Mouse (Mus musculus) embryonic facial prominence, embryonic 11.5 days (tissue): Measurements from ENCODE around the gene Iqcf4. TPM values are rescaled to one million over a fixed set of nuclear protein-coding genes. Genes with fewer than 3 reads are reported as not detected.
A peak's percentile ranks its signal among the peaks of the same experiment; 100 is the strongest.

Experiments used
- ATAC-seq: fragments of 200-750 bp; cut with Nextera tagmentation; replicated peaks from 2 replicates; pipeline ENCODE4 v1.8.0; 2017; ENCODE audit warnings: low read depth; ENCODE audit not compliant: insufficient number of reproducible peaks, low FRiP score, low TSS enrichment
- DNase-seq: peaks from one replicate; pipeline ENCODE4 v3.0.0-alpha.2; 2015; ENCODE audit warnings: low spot score
- H3K27ac ChIP-seq: fragments of 300-500 bp; sonication (generic); replicated peaks from 2 replicates; pipeline ENCODE4 v1.5.1; 2014; ENCODE audit warnings: mild to moderate bottlenecking, low read depth, low read length, control low read depth
- H3K27me3 ChIP-seq: fragments of 300-500 bp; sonication (generic); 2 replicates; pipeline ENCODE4 v1.6.1; 2014; ENCODE audit warnings: mild to moderate bottlenecking, low read length, moderate library complexity, mixed read lengths; ENCODE audit not compliant: control insufficient read depth, insufficient read depth
- H3K36me3 ChIP-seq: fragments of 300-500 bp; sonication (generic); replicated peaks from 2 replicates; pipeline ENCODE4 v1.6.1; 2014; ENCODE audit warnings: low read depth, mild to moderate bottlenecking, low read length, moderate library complexity, mixed read lengths; ENCODE audit not compliant: control insufficient read depth, insufficient read depth
- H3K4me1 ChIP-seq: fragments of 300-500 bp; sonication (generic); 2 replicates; pipeline ENCODE4 v1.6.1; 2014; ENCODE audit warnings: low read length, mixed read lengths; ENCODE audit not compliant: control insufficient read depth, insufficient read depth
- H3K4me2 ChIP-seq: fragments of 300-500 bp; sonication (generic); 2 replicates; pipeline ENCODE4 v1.6.1; 2014; ENCODE audit warnings: low read depth, mild to moderate bottlenecking, control low read depth, low read length, moderate library complexity
- H3K4me3 ChIP-seq: fragments of 300-500 bp; sonication (generic); 2 replicates; pipeline ENCODE4 v1.5.1; 2014; ENCODE audit warnings: low read depth, low read length, control low read depth
- H3K9ac ChIP-seq: fragments of 300-500 bp; sonication (generic); replicated peaks from 2 replicates; pipeline ENCODE4 v1.6.1; 2014; ENCODE audit warnings: mild to moderate bottlenecking, control low read depth, low read length
- H3K9me3 ChIP-seq: fragments of 300-500 bp; sonication (generic); replicated peaks from 2 replicates; pipeline ENCODE4 v1.6.1; 2016; ENCODE audit warnings: mild to moderate bottlenecking, low read length, inconsistent platforms, mixed read lengths; ENCODE audit not compliant: control insufficient read depth
- WGBS: fragments of 180-500 bp; shearing (Covaris S2); extraction: QIAGEN DNeasy Blood & Tissue Kit; methylation state at CpG from one replicate; pipeline ENCODE4 v1.1.7; 2014; 5-methylcytosine and 5-hydroxymethylcytosine counted together
- polyA plus RNA-seq: library from polyadenylated mRNA; unstranded; fragments of >200 nt; fragmentation: Nextera tagmentation; extraction: Ambion mirVana; gene quantifications from 2 replicates; pipeline ENCODE4 v1.2.1, GENCODE M21; 2014

Iqcf4 gene
- polyA plus RNA-seq, result not detected in 2 replicates

- Histone ChIP-seq H3K4me2 (no peak within 1 kb of the TSS), H3K4me3 (no peak within 1 kb of the TSS), H3K9me3 (no peaks in the 10 kb centered on the region), H3K4me1 (no peaks in the 10 kb centered on the region), H3K27me3 (no peaks in the 10 kb centered on the region), H3K9ac (no peak within 1 kb of the TSS), H3K27ac (no peak within 1 kb of the TSS), H3K36me3 (no peaks in the 10 kb centered on the region)
- ATAC-seq, result no peak
- no peak for DNase-seq
- WGBS, result 83% methylated on average over 7 of the region's 7 CpGs
These were observed at the start of gene Iqcf4 for GRCm38 (mm10) chr9:106570896-106571295. Gene Iqcf4 (minus strand): TSS chr9:106570996.

- ATAC-seq (no peak), DNase-seq (no peak)
- WGBS, result 92% methylated on average over 3 of the region's 3 CpGs
- H3K4me2 ChIP-seq, result no peak overlapping the region
- no peaks in the 10 kb centered on the region for H3K27me3 ChIP-seq
- H3K36me3 ChIP-seq, result no peaks in the 10 kb centered on the region
- no peak overlapping the region for H3K9ac ChIP-seq
- no peak overlapping the region for H3K27ac ChIP-seq
- H3K9me3 ChIP-seq, result no peaks in the 10 kb centered on the region
- no peaks in the 10 kb centered on the region for H3K4me1 ChIP-seq
- H3K4me3 ChIP-seq, result no peak overlapping the region
These were observed 46.7 kb upstream of the Iqcf4 start for GRCm38 (mm10) chr9:106617496-106617895.

- H3K4me3 ChIP-seq, result no peak overlapping the region
- ATAC-seq (no peak), DNase-seq (no peak)
- H3K36me3 ChIP-seq, result no peaks in the 10 kb centered on the region
- H3K27me3 ChIP-seq, result no peaks in the 10 kb centered on the region
- H3K4me2 ChIP-seq, result no peak overlapping the region
- H3K27ac ChIP-seq, result no peak overlapping the region
- no peaks in the 10 kb centered on the region for H3K4me1 ChIP-seq
- H3K9ac ChIP-seq, result no peak overlapping the region
- WGBS, result 84% methylated on average over 9 of the region's 9 CpGs
- no peaks in the 10 kb centered on the region for H3K9me3 ChIP-seq
These were observed 45.5 kb upstream of the Iqcf4 start for GRCm38 (mm10) chr9:106616306-106616705.

GRCm38 (mm10) chr9:106614616-106615015, 43.8 kb upstream of the Iqcf4 start:
- ATAC-seq (no peak), DNase-seq (no peak)
- Histone ChIP-seq H3K4me1 (no peaks in the 10 kb centered on the region), H3K27me3 (no peaks in the 10 kb centered on the region), H3K4me3 (no peak overlapping the region), H3K27ac (no peak overlapping the region), H3K9ac (no peak overlapping the region), H3K9me3 (no peaks in the 10 kb centered on the region), H3K4me2 (no peak overlapping the region), H3K36me3 (no peaks in the 10 kb centered on the region)
- WGBS, result 39% methylated on average over 3 of the region's 3 CpGs

GRCm38 (mm10) chr9:106613951-106614350, 43.2 kb upstream of the Iqcf4 start:
- Histone ChIP-seq H3K9ac (no peak overlapping the region), H3K27me3 (no peaks in the 10 kb centered on the region), H3K9me3 (no peaks in the 10 kb centered on the region), H3K27ac (no peak overlapping the region), H3K36me3 (no peaks in the 10 kb centered on the region), H3K4me3 (no peak overlapping the region), H3K4me2 (no peak overlapping the region), H3K4me1 (no peaks in the 10 kb centered on the region)
- DNase-seq (no peak), ATAC-seq (no peak)
- WGBS, result 72% methylated on average over 2 of the region's 2 CpGs

- Histone ChIP-seq H3K4me3 (no peak overlapping the region), H3K9me3 (no peaks in the 10 kb centered on the region), H3K9ac (no peak overlapping the region), H3K4me2 (no peak overlapping the region), H3K36me3 (no peaks in the 10 kb centered on the region), H3K4me1 (no peaks in the 10 kb centered on the region), H3K27me3 (no peaks in the 10 kb centered on the region), H3K27ac (no peak overlapping the region)
- DNase-seq (no peak), ATAC-seq (no peak)
- 89% methylated on average over 4 of the region's 4 CpGs for WGBS
These were observed 39.9 kb upstream of the Iqcf4 start for GRCm38 (mm10) chr9:106610727-106611126.

- DNase-seq (peak; percentile 76), ATAC-seq (no peak)
- Histone ChIP-seq H3K9me3 (no peaks in the 10 kb centered on the region), H3K27ac (no peak overlapping the region), H3K27me3 (no peaks in the 10 kb centered on the region), H3K36me3 (no peaks in the 10 kb centered on the region), H3K4me1 (no peaks in the 10 kb centered on the region), H3K4me2 (no peak overlapping the region), H3K4me3 (no peak overlapping the region), H3K9ac (no peak overlapping the region)
- WGBS, result 34% methylated on average over 8 of the region's 8 CpGs
These were observed 29.8 kb upstream of the Iqcf4 start for GRCm38 (mm10) chr9:106600546-106600945.

- 34% methylated on average over 7 of the region's 7 CpGs for WGBS
- DNase-seq (no peak), ATAC-seq (no peak)
These were observed 27.7 kb upstream of the Iqcf4 start for GRCm38 (mm10) chr9:106598466-106598865.

More at GRCm38 (mm10) chr9:106598466-106598865, 27.7 kb upstream of the Iqcf4 start:
- no peak overlapping the region for H3K27ac ChIP-seq
- H3K9ac ChIP-seq, result no peak overlapping the region
- H3K4me1 ChIP-seq, result no peaks in the 10 kb centered on the region
- H3K4me2 ChIP-seq, result no peak overlapping the region
- H3K9me3 ChIP-seq, result no peaks in the 10 kb centered on the region
- no peaks in the 10 kb centered on the region for H3K36me3 ChIP-seq
- no peak overlapping the region for H3K4me3 ChIP-seq
- no peaks in the 10 kb centered on the region for H3K27me3 ChIP-seq
